Mouse (Mus musculus) heart, adult 18-20 months (tissue): ENCODE results near the gene Nmb. TPM values are rescaled to one million over a fixed set of nuclear protein-coding genes. Genes with fewer than 3 reads are reported as not detected.

ENCODE experiments used
- DNase-seq, 2 experiments: peaks; one replicate each; pipeline ENCODE4 v3.0.0; 2021 to 2022; ENCODE audit warnings: mixed read lengths in 1 of 2
- total RNA-seq, 2 experiments: library from RNA; stranded (reverse); gene quantifications; 2 replicates each; pipeline ENCODE4 v1.2.3; 2021

Gene Nmb
- total RNA-seq, 2 experiments from 2014 or later: 9.2 to 10.8 TPM

DNA sequence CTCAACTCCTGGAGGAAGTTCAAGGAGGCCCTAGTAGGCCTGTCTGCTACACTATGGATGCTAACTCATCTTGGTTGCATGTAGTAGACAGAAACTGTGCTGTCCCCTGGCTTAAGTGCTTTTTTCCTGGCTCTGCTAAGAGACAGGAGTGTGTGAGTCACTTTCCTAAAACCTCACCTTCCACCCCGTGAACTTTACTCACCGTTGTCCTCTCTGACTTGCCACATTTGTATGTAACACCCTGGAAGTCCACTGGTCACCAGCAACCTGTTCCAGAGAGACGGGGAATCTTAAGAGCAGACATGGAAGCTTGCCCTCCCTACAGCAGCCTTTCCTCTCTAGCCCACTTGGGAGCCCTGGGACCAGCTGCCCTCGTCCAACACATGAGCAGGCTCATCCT is 7.2 kb downstream of the Nmb start:
- DNase-seq: no peak

DNA sequence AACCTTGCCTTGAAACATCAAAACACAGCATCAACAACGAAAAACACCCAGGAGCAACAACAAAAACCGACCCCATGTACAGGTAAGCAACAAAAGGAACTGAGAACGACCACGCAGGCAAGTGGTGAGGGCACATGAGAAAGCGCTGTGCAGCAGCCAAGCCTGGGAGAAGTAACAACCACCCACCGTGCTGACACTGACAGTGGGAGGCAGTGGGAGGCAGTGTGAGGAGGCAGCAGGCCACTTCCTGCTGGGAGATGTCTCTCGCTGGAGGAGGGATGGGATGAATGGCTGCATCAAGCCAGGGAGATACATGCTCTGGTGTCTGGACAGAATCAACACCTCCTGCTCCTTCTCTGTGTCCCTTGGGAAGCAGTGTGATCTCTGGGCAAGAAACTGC is 7.7 kb downstream of the Nmb start:
- no peak for DNase-seq

DNA sequence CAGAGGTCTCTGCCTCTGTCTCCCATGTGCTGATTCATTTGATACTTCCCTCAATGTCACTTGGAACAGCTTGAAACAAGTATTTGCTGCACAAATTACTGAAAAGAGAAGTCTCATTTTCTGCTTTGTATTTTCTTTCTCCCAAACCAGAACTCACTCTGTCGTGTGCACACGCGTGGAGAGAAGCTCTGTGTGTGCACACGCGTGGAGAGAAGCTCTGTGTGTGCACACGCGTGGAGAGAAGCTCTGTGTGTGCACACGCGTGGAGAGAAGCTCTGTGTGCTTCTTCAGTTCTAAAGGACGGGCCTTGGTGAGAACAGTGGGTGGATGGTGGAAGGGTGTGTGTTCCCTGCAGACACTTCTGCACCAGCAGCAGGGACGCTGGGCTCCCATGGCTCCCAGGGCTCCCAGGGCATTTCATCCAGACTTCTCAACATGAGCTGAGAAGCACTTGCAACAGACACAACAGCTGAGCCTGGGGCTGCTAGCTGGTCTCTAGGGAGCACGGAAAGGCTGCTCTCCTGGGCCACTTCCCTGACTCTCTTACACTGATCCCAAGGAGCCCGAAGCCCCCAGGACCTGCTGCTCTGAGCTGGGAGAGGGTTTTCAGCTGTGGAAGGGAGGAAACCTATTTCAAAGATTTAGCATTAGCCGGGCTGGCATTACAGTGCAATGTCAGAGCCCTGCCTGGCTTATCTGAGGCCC is 9.9 kb downstream of the Nmb start:
- no peak for DNase-seq

DNA sequence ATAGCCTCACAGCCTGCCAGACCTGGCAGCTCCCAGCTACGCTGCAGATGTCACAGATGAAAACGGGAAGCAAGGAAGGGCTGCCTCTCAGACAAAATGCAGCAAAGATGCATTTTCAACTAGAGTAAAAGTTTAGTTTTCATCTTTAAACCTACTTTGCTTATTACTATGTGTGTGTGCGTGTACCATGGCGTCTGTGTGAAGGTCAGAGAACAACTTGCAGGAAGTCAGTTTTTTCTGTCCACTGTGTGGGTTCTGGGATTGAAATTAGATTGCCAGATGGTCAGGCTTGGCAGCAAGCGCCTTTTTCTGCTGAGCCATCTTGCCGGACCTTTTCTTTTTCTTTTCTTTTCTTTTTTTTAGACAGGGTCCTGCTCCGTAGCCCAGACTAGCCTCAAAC is 10.7 kb downstream of the Nmb start:
- DNase-seq: no peak

DNA sequence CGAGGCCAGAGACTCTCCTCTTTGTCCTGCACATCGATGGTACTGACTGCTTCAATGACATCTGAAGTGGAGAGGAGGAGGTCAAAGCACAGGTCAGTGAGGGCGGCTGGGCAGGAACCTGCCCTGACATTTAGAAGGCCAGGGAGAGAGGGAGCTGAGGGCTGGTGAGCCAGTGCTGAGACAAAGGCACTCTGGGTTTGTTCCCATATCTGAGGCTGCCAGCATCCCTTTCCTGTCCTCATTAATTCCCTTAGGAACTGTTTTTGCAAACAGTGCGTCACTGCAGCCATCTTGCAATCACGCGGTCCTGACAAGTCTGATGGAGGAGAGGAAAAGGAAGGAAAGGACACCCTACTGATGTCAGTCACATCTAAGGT is 11.1 kb downstream of the Nmb start:
- DNase-seq: peak in 1 of 2 experiments; percentile 38

DNA sequence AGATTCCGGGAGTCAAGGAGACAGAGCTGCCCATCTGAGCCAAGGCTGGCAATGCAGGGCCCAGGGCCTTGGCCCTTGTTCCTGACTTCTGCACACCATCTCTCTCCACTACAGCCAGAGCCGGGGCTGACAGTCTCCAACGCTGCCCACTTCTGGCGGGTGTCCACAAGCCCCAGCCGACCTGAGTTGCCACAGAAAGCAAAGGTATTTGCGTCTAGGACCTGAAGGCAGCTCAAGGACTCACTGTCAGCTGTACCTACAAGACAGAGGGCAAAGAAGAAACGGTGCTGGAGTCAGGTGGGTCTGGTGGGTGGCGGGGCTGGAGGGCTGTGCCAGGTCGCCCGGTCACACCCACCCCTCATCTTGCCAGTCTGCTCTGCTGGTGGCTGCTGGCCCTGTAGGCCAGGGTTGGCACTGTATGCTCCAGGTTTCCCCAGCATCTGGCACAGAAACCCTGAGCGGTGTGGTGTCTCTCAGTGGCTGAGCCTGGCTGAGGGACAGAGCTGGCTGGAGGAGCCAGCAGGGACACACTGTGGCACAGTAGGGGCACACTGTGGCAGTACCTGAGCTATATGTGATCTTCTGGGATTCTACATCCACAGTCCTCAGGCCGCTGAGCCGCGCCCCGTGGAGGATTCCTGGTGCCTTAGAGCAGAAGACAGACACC is 11.7 kb downstream of the Nmb start:
- no peak for DNase-seq

DNA sequence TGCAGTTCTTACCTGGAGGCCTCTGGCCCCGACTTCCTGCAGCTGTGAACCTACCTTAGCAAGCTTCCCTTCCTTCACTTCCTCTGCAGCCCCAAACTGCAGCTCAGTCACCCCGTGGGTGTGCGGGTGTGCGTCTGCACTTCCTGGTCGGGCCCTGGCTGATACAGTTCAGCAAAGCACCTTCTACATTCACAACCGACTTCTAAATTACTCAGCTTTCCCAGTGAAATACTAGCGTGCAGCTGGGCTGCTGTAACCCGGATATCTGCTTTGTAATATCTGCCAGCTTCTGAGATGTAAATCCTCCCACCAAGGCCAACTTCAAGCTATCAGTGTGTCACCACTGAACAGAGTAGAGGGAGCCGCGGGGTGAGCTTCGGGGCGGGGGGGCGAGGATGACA is 15.0 kb downstream of the Nmb start:
- DNase-seq: no peak

DNA sequence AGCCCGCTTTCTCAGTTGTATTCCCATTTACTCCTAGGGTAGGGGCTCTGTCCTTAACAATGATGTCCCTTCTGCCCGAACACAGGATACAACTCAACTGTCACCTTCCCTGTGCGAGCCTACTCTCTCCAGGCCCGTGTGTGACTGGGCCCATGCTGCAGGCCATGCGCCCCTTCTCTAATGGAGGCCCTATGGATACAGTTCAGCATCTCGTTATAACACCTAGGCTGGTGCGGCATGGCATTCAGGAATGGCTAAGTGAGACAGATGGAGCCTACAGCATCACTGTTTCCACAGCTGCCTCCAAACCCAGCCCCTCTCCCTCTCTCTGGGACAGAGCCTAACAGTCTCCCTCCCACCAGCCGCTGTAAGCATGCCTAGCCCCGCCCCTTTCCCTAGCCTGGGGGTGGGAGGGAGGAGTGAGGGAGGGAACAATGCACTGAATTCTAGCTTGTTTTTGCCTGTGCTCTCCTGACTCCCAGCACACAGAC is 15.8 kb downstream of the Nmb start:
- DNase-seq: peak; percentile 66 to 70

DNA sequence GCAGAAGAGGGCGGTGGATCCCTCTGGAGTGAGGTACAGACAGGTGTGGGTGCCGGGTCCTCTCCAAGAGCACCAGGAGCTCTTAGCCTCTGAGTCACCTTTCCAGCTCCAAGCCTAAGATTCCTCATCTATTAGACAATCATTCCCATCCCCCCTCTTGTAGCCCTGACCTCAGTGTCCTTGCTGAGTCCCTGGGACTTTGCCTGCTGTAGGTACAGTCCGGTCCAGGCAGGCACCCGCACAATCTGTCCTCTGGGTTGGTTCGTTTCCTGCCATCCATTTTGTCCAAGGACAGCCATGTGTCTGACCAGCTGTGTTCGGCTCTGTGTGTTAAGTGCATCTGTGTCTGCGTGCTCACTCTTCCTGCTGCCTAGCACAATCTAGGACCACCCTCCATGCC is 16.3 kb downstream of the Nmb start:
- DNase-seq: no peak

DNA sequence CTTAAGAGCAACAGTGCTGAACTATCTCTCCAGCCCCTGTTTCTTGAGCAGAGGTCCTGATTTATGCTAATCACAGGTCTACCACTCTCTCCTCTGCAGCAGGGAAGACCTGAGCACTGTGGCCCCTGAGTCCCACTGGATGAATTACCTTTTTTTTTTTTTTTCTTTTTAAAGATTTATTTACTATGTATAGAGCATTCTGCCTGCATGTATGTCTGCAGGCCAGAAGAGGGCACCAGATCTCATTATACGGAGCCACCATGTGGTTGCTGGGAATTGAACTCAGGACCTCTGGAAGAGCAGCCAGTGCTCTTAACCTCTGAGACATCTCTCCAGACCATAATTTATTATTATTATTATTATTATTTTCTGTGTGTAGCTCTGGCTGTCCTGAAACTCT is 19.2 kb downstream of the Nmb start:
- DNase-seq: no peak

DNA sequence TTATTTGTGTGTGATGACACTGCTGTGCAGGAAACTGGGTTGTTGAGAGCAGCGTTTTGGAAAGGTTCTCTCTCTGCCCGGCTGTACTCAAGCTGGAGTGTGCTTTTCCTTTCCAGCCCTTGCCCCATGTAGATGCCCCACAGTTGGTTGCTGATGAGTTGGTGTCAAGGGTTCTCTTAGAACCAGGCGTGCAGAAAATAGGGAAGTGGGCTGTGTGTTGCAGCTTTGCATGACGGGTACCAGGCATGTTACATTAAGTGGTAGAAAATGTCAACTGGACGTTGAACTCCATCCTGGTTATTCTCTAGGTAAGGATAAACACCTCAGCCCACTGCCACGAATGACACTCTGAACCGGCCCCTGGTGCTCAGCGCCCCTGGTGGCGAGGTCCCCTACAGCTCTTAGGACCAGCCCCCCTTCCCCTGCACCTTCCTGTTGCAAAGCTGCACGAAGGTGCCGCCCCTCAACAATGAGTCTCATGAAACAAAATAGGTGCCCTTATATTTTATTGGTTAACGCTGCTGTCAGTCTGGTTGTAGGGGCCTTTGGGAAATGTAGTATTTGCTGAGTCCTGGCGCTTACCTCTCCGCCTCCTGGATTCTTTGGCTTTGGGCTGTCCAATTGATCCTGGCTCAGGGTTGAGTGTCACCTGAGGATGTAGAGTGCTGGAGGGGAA is 21.9 kb downstream of the Nmb start:
- DNase-seq: peak; percentile 50 to 55

DNA sequence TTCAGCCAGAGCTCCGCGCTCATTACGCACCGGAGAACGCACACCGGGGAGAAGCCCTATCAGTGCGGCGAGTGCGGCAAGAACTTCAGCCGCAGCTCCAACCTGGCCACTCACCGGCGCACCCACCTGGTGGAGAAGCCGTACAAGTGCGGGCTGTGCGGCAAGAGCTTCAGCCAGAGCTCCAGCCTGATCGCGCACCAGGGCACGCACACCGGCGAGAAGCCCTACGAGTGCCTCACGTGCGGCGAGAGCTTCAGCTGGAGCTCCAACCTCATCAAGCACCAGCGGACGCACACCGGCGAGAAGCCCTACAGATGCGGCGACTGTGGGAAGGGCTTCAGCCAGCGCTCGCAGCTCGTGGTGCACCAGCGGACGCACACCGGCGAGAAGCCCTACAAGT is 29.1 kb downstream of the Nmb start:
- no peak for DNase-seq

DNA sequence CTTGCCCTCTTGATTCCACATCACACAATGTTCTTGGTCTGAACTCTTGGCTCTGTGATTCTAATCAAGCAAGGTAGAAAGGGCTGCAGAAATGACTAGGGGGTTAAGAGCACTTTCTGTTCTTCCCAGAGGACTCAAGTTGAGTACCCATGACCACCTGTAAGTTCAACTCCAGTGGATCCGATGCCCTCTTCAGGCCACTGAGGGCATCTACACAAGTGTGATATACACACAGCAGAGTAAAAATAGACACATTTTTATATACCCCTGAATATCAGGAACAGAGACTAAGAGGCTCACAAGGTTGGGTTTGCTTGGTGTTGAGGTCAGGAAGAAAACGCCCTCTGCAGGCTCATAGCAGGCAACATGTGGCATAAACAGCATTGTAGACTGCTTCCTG is 31.2 kb downstream of the Nmb start:
- no peak for DNase-seq

DNA sequence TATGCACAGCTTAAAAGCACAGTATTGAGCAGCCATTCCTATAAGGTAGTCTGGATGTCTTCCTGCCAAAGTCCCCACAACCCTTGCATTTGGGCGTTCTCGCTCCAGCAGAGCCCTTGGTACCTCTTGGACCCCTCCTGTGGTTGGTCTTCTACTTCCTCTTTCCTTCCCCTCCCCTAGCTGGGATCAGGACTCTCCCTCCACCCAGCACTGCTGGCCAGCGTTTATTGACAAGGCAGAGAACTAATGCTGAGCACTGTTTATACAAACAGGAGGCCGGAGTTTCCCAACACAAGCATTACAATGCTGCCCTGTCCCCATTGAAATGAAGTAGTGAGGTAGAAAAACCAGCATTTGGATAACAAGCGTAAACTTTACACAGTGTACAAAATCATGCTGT is 31.8 kb downstream of the Nmb start:
- no peak for DNase-seq

DNA sequence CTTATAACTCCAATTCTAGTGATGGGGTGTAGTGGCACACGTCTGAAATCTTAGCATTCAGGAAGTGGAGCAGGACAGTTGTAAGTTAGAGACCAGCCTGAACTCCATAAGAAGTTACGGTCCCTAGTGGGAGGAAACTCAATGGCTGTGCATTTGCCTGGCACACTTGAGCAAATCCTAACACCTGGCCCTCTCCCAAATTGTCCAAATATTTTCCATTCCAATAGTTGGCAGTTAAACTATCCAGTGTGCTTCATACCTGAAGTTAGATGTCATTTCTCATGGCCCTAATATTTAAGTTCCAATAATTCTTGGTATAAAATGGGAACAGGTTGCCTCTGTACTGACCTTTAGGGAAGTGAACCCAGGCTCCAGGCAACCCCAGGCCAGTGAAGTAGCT is 36.2 kb downstream of the Nmb start:
- no peak for DNase-seq

DNA sequence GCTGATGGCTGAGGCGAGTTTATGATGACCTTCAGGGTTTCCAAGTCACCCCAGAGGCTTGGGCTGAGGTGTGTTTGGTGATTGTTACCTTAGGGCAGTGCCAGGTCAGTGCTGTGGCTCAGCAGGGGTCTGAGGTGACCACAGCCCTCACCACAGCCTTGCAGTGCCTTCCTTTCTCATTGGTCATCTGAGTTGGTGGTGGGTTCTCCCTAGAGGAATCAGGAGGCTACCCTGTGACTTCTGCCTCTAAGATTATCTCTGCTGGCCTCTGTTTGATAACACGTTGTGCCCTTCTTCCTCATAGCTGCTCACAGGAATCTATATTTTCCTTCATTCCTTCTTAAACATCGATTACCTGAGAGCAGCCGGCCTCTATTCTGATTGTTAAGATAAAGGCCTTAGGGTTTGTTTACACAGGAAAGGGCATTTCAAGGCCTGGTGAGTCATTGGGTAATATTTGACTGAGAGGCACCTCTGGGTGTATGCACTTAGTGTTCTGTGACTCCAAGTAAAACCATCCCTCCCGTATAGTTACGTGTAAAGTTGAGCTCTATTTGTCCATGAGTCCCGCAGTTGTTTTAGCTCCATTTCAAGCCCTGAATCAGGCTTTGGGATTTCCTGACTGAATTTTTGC is 38.2 kb downstream of the Nmb start:
- no peak for DNase-seq

DNA sequence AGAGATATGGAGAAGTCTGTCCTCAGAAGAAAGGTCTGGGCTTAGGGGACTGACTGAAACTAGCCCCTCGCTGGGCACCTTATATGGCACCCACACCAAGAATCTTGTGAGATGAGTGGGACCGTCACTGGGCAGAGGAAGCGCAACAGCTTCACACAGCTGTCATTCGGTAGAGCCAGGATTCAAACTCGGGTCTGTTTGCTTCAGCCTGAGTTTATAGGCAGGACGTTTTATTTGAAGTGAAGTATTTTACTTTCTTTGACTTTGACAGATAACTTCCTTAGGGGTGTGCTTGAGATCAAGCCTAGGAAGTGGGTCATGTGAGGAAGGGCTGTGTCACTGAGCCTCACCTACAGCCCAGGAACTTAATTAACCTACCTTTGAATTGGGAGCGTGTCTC is 39.4 kb downstream of the Nmb start:
- DNase-seq: no peak

DNA sequence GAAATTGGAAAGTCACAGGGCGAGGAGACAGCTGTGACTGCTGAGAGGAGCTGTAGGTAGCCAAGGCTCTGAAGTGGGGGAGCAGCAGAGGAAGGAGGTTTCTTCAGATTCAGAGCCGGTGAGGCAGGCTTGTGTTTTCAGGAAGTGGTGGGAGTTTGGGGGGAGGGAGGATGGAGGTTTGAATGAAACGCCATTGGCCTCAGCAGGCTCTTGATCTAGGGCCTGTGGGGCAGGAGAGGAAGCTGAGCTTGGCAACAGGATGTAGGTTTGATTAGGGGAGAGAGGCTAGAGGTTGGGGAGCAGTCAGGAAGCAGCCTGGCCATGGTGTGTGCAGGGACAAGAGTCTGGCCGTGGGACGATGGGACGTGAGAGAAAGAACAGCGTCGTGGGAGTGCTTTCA is 40.0 kb downstream of the Nmb start:
- DNase-seq: peak in 1 of 2 experiments; percentile 35

DNA sequence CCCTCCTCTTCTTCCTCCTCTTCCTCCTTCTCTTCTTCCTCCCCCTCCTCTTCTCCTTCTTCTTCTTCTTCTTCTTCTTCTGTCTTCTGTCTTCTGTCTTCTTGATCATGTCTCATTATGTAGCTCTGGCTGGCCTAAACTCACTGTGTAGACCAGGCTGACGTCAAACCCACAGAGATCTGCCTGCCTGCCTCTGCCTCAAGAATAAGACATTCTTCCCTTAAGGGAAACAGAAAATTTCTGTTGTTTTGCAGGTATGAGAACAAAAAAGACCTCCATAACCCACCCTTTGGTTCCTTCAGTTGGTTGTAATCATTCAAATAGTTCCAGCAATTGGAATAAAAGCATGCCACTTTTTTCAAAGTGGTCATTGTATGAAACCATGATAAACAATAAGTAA is 40.7 kb downstream of the Nmb start:
- no peak for DNase-seq

DNA sequence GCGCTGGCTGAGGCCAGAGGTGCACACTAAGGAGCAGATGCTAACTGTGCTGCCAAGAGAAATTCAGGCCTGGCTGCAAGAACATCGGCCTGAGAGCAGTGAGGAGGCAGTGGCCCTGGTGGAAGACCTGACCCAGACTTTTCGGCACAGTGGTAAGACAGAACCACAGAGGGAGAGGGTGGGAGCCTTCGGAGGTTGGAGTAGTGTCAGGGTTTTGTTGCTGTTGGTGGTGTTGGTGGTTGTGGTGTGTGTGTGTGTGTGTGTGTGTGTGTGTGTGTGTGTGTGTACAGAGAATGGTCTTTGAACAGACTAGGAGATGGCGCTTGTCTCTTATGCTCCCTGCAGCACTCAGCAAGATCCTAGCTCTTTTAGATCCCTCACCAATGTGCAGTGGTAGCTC is 41.4 kb downstream of the Nmb start:
- DNase-seq: no peak

DNA sequence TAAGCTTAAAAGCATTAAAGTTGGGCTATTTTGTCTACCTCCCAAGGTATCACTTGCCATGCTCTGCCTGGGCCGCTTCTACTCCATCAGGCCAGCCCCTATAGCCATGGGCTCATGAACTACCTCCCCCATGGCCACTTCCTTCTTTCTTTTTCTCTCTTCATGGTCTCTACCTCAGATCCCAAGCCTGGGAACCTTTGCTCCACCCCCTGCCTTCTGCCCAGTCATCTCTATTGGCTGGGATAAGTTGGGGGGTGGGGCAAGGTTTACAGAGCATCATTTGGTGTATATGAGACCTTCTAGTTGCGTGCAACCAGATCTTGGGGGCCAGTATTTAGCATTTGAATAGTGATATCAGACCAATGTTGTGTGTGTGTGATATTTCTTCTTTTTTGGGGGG is 42.4 kb downstream of the Nmb start:
- DNase-seq: no peak

DNA sequence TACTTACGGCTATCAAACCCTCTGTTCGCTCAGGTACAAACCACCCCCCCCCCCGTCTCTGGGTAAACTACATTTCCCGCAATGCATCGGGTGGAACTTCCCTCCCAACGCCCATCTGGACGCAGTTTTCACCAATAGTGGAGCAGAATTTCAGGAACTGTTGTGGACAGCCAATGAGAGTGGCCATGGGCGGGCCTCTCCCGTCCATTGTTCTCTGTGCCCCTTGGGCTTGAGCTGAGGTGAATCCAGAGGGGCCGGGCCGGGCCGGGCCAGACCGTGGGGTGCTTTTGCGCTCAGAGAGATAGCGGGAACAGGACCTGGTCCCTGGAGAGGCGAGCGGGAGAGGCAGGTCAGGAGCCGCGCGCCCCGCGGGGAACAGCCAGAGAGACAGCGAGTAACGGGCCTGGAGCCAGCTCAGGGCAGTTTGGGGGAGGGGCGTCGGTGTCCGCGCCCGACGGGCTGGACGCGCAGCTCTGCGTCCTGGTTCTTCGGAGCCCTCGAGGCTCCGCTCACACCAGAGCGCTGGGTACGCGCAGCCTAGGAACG is 44.1 kb downstream of the Nmb start, which contains the start of gene Zscan2:
TSS of gene Zscan2 (plus strand) at position 192 of the 546 bp plus-strand sequence.
- peak; percentile 92 to 96 for DNase-seq

DNA sequence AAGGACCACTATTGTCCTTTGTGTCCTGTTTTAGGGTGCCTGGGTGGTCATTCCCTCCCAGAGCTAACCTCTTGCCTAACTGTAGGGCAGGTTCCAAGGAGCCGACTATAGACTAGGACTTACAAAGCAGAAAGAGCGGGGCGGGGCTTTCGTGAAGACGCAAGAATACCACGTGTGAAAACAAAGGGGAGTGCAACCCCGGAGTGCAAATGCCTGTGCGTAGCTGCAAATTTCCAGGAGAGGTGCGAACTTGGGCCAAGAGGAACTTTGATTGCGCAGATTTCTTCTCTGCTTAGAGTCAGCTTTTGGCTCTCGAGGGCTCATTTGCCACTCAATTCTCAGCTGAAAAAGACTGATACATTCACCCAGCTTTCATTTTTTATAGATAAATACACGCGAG is 44.6 kb downstream of the Nmb start:
- DNase-seq: peak; percentile 72 to 76
